Mouse (Mus musculus) C2C12 (cell line): ENCODE measurements at regions not wholly inside any gene's neighbourhood (a gene's known extent, or its start where the extent isn't known, plus 50 kb on each side); places are given as distances from the start of the nearest gene placed in this dataset.

ENCODE experiments used
- CTCF ChIP-seq: IDR thresholded peaks from one replicate; pipeline ENCODE4 v1.5.1; 2011; ENCODE audit not compliant: control insufficient read depth, insufficient read depth, insufficient read length
- MYOG ChIP-seq: IDR thresholded peaks from one replicate; pipeline ENCODE4 v1.6.1; 2011; ENCODE audit not compliant: control insufficient read depth, insufficient read length; ENCODE audit errors: extremely low read depth
- USF1 ChIP-seq: IDR thresholded peaks from one replicate; pipeline ENCODE4 v1.6.1; 2011; ENCODE audit warnings: low read depth, mild to moderate bottlenecking, control low read depth, moderate library complexity

GRCm38 (mm10) chr3:137109786-137110185 is 231.1 kb upstream of the Emcn start:
- TF ChIP-seq USF1 (no peak), MYOG (no peak), CTCF (no peak)
